Mouse (Mus musculus) midbrain, embryonic 14.5 days (tissue): ENCODE results near the gene Ulk4. TPM values are rescaled to one million over a fixed set of nuclear protein-coding genes. Genes with fewer than 3 reads are reported as not detected.

Source experiments
- ATAC-seq: fragments of 200-750 bp; cut with Nextera tagmentation; 2 replicates; pipeline ENCODE4 v1.8.0; 2017; ENCODE audit warnings: moderate number of reproducible peaks, moderate library complexity; ENCODE audit not compliant: low FRiP score, low TSS enrichment
- DNase-seq: peaks from one replicate; pipeline ENCODE4 v3.0.0-alpha.2; 2015
- H3K27ac ChIP-seq: fragments of 300-500 bp; sonication (generic); replicated peaks from 2 replicates; pipeline ENCODE4 v1.5.1; 2014; ENCODE audit warnings: mild to moderate bottlenecking, low read depth, low read length, moderate library complexity
- H3K27me3 ChIP-seq: fragments of 300-500 bp; sonication (generic); 2 replicates; pipeline ENCODE4 v1.6.1; 2014; ENCODE audit warnings: low read length, control low read depth, mixed read lengths; ENCODE audit not compliant: control insufficient read depth, insufficient read depth
- H3K36me3 ChIP-seq: fragments of 300-500 bp; sonication (generic); 2 replicates; pipeline ENCODE4 v1.6.1; 2014; ENCODE audit warnings: low read length, control low read depth; ENCODE audit not compliant: control insufficient read depth, insufficient read depth
- H3K4me1 ChIP-seq: fragments of 300-500 bp; sonication (generic); 2 replicates; pipeline ENCODE4 v1.6.1; 2014; ENCODE audit warnings: mild to moderate bottlenecking, antibody characterized with exemption, low read length, control low read depth; ENCODE audit not compliant: control insufficient read depth, insufficient read depth
- H3K4me2 ChIP-seq: fragments of 300-500 bp; sonication (generic); 2 replicates; pipeline ENCODE4 v1.6.1; 2014; ENCODE audit warnings: mild to moderate bottlenecking, low read length, moderate library complexity
- H3K4me3 ChIP-seq: fragments of 300-500 bp; sonication (generic); replicated peaks from 2 replicates; pipeline ENCODE4 v1.5.1; 2014; ENCODE audit warnings: low read depth, low read length
- H3K9ac ChIP-seq: fragments of 300-500 bp; sonication (generic); replicated peaks from 2 replicates; pipeline ENCODE4 v1.6.1; 2014; ENCODE audit warnings: mild to moderate bottlenecking, low read length, moderate library complexity
- H3K9me3 ChIP-seq: fragments of 300-500 bp; sonication (generic); 2 replicates; pipeline ENCODE4 v1.6.1; 2016; ENCODE audit warnings: low read length, control low read depth, mixed read lengths; ENCODE audit not compliant: control insufficient read depth
- WGBS: fragments of 180-500 bp; shearing (Covaris S2); extraction: QIAGEN DNeasy Blood & Tissue Kit; methylation state at CpG from one replicate; pipeline ENCODE4 v1.1.7; 2014; 5-methylcytosine and 5-hydroxymethylcytosine counted together
- polyA plus RNA-seq: library from polyadenylated mRNA; unstranded; fragments of >200 nt; fragmentation: Nextera tagmentation; extraction: Ambion mirVana; gene quantifications from 2 replicates; pipeline ENCODE4 v1.2.1, GENCODE M21; 2014

Ulk4 gene
- polyA plus RNA-seq, 1 experiment from 2014 or later = 75.7 TPM

DNA sequence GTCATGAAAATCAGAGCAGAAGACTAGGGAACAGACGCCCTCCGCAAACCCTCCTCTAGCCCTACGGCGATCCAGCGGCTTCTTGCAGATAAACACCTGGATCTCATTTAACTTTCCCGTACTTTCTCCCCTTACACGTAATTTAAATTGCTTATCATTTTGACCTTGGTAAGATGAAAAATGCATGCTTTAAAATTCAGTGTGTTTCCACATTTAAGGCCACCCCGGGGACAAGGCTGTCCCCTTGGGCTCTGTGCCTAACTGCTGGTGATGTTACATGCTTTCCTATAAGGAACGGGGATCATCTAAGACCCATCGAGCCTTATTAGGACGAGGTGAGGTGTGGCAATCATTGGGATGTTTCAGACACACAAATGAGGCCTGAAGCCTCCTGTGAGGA, 256.6 kb downstream of the Ulk4 start:
- H3K4me3 ChIP-seq = no peak overlapping the region

DNA sequence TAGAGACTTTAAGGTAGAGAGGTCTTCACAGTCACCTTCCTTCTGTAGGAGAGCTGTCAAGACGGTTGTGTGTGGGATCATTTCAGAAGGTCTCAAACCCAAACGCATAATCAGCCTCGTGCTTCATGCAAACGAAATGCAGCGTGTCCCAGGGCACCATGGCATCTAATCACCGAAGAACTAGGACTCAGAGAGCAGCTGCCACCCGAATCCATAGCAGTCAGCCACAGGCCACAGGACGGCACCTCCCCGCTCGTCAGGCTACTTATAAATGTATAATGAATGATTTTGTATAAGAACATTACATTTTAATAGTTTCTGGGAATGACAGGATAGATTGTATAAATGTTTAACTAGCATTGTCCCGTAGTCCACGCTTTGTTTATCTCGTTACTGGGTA, 257.1 kb downstream of the Ulk4 start:
- 48% methylated on average over 13 of the region's 13 CpGs for WGBS

More for the DNA sequence above, 256.6 kb downstream of the Ulk4 start:
- no peak overlapping the region for H3K9ac ChIP-seq
- no peaks in the 10 kb centered on the region for H3K9me3 ChIP-seq
- H3K4me1 ChIP-seq = peaks cover 5% of the 10 kb centered on the region; the same call in 1 of the 2 replicates
- peak; percentile 58 for DNase-seq
- 0 out of 2 replicates have a peak overlapping the region, but pooled peaks have one; percentile 13 for H3K4me2 ChIP-seq
- no peak overlapping the region; the same call in 1 of the 2 replicates for H3K27ac ChIP-seq
- H3K27me3 ChIP-seq = no peaks in the 10 kb centered on the region
- ATAC-seq = no peak
- WGBS = 56% methylated on average over 11 of the region's 11 CpGs
- H3K36me3 ChIP-seq = no peaks in the 10 kb centered on the region

DNA sequence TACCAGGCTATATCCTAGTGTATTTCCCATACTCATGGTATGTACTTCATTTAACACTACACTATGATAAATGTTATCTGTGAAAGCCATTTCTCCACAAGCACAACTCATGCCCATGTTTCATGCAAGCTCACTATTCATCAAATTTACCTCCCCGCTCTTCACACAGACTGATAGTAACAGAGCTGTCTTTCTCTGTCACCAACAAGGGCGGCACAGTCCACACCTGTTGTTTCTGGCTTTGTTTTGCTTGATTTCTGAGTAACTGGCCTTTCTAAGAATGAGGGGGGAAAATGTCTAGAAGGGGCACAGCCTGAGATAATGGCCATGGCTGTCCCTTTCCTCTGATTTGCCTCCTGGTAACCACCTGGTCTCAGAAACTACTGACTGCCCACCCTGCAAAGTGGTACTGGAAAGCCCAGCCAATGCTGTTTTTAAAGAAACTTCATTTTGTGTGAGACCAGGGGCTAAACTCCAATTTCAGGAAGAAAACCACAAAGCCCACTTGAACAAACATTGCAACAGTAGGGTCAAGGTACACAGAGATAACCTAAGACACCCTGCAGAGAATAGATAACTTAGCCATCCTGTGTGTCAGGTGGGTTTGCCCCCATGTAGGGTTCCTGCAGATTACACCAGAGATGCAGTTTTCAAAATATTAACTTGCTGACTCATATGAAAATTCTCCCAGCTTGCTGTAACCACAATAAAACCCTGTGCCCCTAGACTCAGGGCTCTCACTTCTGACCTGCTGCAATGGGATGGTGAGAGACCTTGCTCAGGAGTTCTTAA, 258.3 kb downstream of the Ulk4 start:
- no peak for DNase-seq
- H3K27me3 ChIP-seq = no peaks in the 10 kb centered on the region
- H3K27ac ChIP-seq = 0 out of 2 replicates have a peak overlapping the region, but pooled peaks have one; percentile 5

More for the DNA sequence above, 257.1 kb downstream of the Ulk4 start:
- DNase-seq = peak; percentile 56
- H3K9me3 ChIP-seq = no peaks in the 10 kb centered on the region
- H3K27me3 ChIP-seq = no peaks in the 10 kb centered on the region
- no peak overlapping the region for H3K9ac ChIP-seq
- 0 out of 2 replicates have a peak overlapping the region, but pooled peaks have one; percentile 13 for H3K4me2 ChIP-seq
- no peaks in the 10 kb centered on the region for H3K36me3 ChIP-seq
- no peak overlapping the region for H3K4me3 ChIP-seq
- ATAC-seq = no peak
- no peak overlapping the region; the same call in 1 of the 2 replicates for H3K27ac ChIP-seq
- H3K4me1 ChIP-seq = peaks cover 5% of the 10 kb centered on the region; the same call in 1 of the 2 replicates

DNA sequence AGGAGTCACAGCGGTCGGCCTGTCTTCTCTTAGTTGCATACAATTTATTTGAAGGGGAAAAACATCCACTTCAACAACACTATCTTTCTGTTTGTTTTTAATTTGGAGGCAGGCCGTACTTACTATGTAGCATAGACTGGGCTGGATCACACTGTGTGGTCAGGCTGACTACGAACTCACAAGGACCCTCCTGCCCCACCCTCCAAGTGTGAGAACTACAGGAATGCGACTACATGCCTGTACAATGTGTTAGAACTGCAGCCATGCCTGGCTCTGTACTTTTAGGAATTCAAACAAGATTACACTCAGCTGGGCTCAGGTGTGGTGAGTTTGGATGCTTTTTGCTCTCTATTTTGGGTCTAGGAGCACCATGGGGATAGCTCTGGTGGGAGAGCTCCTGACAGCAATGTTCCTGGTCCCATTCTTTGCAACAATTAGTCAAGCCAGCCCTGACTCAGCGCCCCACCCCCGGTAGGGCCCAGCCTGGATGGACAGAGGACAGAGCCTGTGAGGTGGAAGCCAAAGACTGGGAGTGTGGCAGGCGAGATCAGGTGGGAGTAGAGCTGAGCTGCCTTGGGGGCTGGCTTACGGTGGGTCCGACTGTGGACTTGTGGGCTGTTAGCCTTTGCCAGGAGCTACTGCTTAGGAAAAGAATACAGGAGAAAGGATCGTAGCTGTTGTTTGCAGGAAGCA, 261.0 kb downstream of the Ulk4 start:
- Histone ChIP-seq H3K9ac (no peak overlapping the region), H3K4me1 (peaks cover 5% of the 10 kb centered on the region; the same call in 1 of the 2 replicates), H3K36me3 (no peaks in the 10 kb centered on the region), H3K4me2 (no peak overlapping the region), H3K9me3 (no peaks in the 10 kb centered on the region), H3K27me3 (no peaks in the 10 kb centered on the region), H3K27ac (no peak overlapping the region), H3K4me3 (no peak overlapping the region)
- DNase-seq (no peak), ATAC-seq (no peak)
- 62% methylated on average over 11 of the region's 11 CpGs for WGBS

More for the DNA sequence above, 258.3 kb downstream of the Ulk4 start:
- no peak overlapping the region for H3K4me2 ChIP-seq
- H3K9ac ChIP-seq = no peak overlapping the region
- H3K4me1 ChIP-seq = peaks cover 5% of the 10 kb centered on the region; the same call in 1 of the 2 replicates
- WGBS = 93% methylated on average over 2 of the region's 2 CpGs
- no peaks in the 10 kb centered on the region for H3K9me3 ChIP-seq
- no peak for ATAC-seq
- no peaks in the 10 kb centered on the region for H3K36me3 ChIP-seq
- no peak overlapping the region for H3K4me3 ChIP-seq

DNA sequence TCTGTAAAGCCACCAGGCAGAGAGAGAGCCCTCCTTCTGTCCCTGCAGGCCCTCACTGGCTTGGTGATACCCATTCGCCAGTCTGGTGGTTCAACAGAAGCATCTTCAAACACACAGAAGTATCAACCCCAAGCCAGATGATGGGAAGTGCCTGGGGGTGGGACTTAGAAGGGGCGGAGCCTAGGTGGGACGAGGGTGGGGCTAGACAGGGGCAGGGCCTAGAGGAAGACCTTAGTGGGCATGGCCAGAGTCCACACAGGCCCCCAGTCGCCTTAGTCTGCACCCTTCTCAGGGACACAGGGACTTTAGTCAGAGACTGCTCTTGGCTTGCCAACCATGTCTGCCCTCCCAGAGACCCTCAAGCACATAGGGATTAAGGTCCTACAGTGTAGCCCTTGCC, 265.5 kb downstream of the Ulk4 start:
- WGBS = 38% methylated on average over 4 of the region's 4 CpGs
- Histone ChIP-seq H3K9me3 (no peaks in the 10 kb centered on the region), H3K4me2 (no peak overlapping the region), H3K36me3 (no peaks in the 10 kb centered on the region), H3K27ac (no peak overlapping the region), H3K27me3 (no peaks in the 10 kb centered on the region), H3K4me1 (no peaks in the 10 kb centered on the region; the same call in 1 of the 2 replicates), H3K9ac (no peak overlapping the region), H3K4me3 (no peak overlapping the region)
- DNase-seq = no peak
- ATAC-seq = no peak

- ATAC-seq (no peak), DNase-seq (no peak)
- Histone ChIP-seq H3K4me2 (no peak overlapping the region), H3K27ac (no peak overlapping the region), H3K9me3 (no peaks in the 10 kb centered on the region), H3K9ac (no peak overlapping the region), H3K27me3 (no peaks in the 10 kb centered on the region), H3K36me3 (no peaks in the 10 kb centered on the region), H3K4me1 (no peaks in the 10 kb centered on the region; the same call in 1 of the 2 replicates), H3K4me3 (no peak overlapping the region)
- 36% methylated on average over 3 of the region's 3 CpGs for WGBS
Measured at GRCm38 (mm10) chr9:121010544-121010943, 266.5 kb downstream of the Ulk4 start.

DNA sequence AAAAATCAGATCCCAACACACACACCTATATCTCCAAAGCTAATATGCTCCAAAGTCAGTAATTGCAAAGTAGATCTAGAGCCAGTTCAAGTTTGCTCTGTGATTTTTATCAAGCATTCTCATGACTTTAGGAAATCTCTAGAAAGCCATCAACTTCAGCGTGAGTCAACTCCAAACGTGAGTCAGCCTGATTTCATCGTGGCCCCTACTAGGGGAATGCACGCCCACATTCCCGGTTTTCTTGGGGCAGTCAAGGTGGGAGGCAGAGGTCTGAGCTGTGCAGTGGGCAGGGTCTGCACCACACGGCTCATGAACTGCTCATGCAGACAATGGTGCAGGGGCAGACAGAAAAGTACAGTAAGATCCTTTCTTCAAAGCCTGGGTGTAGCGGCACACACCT, 271.0 kb downstream of the Ulk4 start:
- DNase-seq = no peak
- H3K27ac ChIP-seq = no peak overlapping the region
- H3K9me3 ChIP-seq = no peaks in the 10 kb centered on the region
- H3K4me3 ChIP-seq = no peak overlapping the region
- H3K36me3 ChIP-seq = no peaks in the 10 kb centered on the region
- H3K4me1 ChIP-seq = no peaks in the 10 kb centered on the region; the same call in 1 of the 2 replicates
- ATAC-seq = no peak
- H3K4me2 ChIP-seq = no peak overlapping the region
- WGBS = 84% methylated on average over 7 of the region's 7 CpGs
- no peaks in the 10 kb centered on the region for H3K27me3 ChIP-seq
- no peak overlapping the region for H3K9ac ChIP-seq

DNA sequence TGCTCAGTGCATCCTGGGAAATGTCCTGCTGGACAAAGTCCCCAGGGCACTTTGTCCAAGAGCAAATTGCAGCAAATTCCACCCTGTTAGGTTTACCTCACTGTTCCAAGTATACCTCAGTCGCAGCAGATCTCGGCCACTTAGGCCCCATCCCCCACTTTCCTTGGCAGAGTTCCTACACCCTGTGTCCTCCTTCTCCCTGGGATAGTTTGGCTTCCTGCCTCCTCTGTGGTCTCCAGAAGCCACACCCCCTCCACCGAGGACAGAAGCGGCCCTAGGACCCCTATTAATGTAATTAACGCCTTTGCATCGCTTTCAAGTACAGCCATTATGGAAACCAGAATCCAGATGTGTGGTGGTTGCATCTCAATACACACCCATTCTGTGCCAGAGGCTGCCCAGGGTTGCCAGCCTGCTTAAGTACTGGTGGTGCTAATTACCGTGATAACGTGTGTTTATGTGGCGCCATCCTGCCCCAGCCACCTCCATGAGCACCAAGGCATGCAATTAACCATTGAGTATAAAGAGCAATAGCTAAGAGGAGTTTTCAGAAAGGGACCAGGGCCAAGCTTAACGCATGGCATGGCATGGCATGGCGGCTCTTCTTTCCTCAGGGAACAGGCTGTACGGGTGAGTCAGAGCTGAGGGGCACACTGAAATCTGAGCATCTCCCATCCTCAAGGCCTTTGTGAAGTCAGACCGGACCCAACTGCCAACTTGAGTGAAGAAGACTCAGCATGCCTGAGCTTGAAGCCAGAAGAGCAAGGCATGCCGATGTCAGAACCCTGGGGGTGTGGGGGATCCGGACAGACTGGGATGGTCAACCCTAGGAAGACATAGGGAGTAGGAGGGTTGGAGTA, 275.1 kb downstream of the Ulk4 start:
- Histone ChIP-seq H3K36me3 (no peaks in the 10 kb centered on the region), H3K27ac (no peak overlapping the region), H3K4me2 (no peak overlapping the region), H3K27me3 (no peaks in the 10 kb centered on the region), H3K9ac (no peak overlapping the region), H3K4me1 (peaks cover 3% of the 10 kb centered on the region; the same call in 1 of the 2 replicates), H3K4me3 (no peak overlapping the region), H3K9me3 (no peaks in the 10 kb centered on the region)
- ATAC-seq = no peak
- DNase-seq = no peak
- 81% methylated on average over 15 of the region's 15 CpGs for WGBS
